Comparison of ENCODE assay signal across 10 mouse cellular contexts in genomic region chr7:19796254-19796653, GRCm38 (mm10). TPM values are rescaled to one million over a fixed set of nuclear protein-coding genes. Genes with fewer than 3 reads are reported as not detected.
DNase-seq lines count a peak whose midpoint lies in the region; ATAC-seq and TF ChIP-seq lines count a peak whose summit lies in the region.
"Had no signal": no experiment of that assay in that cellular context is flagged by ENCODE, and none has a peak within 500 bp of the region (broad histone marks: within the 10 kb centered on the region; RNA-seq: fewer than 3 reads in every experiment).

No protein-coding gene starts in this region.

- DNase-seq in heart, adult 18-20 months = no peak
- no peak for DNase-seq in midbrain, embryonic 11.5 days (ENCODE audit: low spot score, missing footprints)
- no peak for DNase-seq in midbrain, embryonic 14.5 days
- no peak for DNase-seq in kidney, postnatal 0 days (ENCODE audit: low spot score)
- no peak for DNase-seq in cerebellum, adult 2 months
- no peak for DNase-seq in forebrain, embryonic 14.5 days (ENCODE audit: low spot score)

- H3K9me3 ChIP-seq in heart, embryonic 12.5 days (replicated peaks) = no peaks in the 10 kb centered on the region
- no peaks in the 10 kb centered on the region for H3K9me3 ChIP-seq in midbrain, embryonic 11.5 days (ENCODE audit: control insufficient read depth, low read length)
- H3K9me3 ChIP-seq in midbrain, embryonic 14.5 days (ENCODE audit: control insufficient read depth, low read length) = no peaks in the 10 kb centered on the region
- no peaks in the 10 kb centered on the region for H3K9me3 ChIP-seq in kidney, postnatal 0 days (replicated peaks; ENCODE audit: low read length)
- H3K9me3 ChIP-seq in stomach, embryonic 15.5 days = no peaks in the 10 kb centered on the region
- no peaks in the 10 kb centered on the region for H3K9me3 ChIP-seq in forebrain, embryonic 14.5 days (replicated peaks; ENCODE audit: control insufficient read depth, low read length)

- H3K4me2 ChIP-seq in heart, embryonic 12.5 days = peak overlapping the region; percentile 45
- H3K4me2 ChIP-seq in midbrain, embryonic 11.5 days = no peak overlapping the region
- H3K4me2 ChIP-seq in midbrain, embryonic 14.5 days (ENCODE audit: low read length) = no peak overlapping the region
- peak overlapping the region; percentile 63 for H3K4me2 ChIP-seq in kidney, postnatal 0 days (ENCODE audit: low read length)
- H3K4me2 ChIP-seq in stomach, embryonic 15.5 days = peak overlapping the region; percentile 57
- no peak overlapping the region for H3K4me2 ChIP-seq in forebrain, embryonic 14.5 days (ENCODE audit: low read length)

- peak overlapping the region; percentile 14 for H3K4me3 ChIP-seq in heart, embryonic 12.5 days
- H3K4me3 ChIP-seq in midbrain, embryonic 11.5 days (ENCODE audit: low read depth, low read length) = no peak overlapping the region
- H3K4me3 ChIP-seq in midbrain, embryonic 14.5 days (replicated peaks; ENCODE audit: low read depth, low read length) = no peak overlapping the region
- H3K4me3 ChIP-seq in kidney, postnatal 0 days (replicated peaks; ENCODE audit: low read depth, low read length) = peak overlapping the region; percentile 38
- peak overlapping the region; percentile 48 for H3K4me3 ChIP-seq in stomach, embryonic 15.5 days (replicated peaks)
- H3K4me3 ChIP-seq in cerebellum, adult 2 months (replicated peaks; ENCODE audit: insufficient read depth, low read depth, low read length) = no peak overlapping the region
- no peak overlapping the region for H3K4me3 ChIP-seq in forebrain, embryonic 14.5 days (ENCODE audit: low read depth, low read length)

- TF ChIP-seq POLR2A in cerebellum, adult 2 months (IDR thresholded peaks at IDR 0.05; ENCODE audit: borderline replicate concordance, insufficient read depth, low read length) = no peak

- 0 out of 2 replicates have a peak overlapping the region, but pooled peaks have one; percentile 25 for H3K9ac ChIP-seq in heart, embryonic 12.5 days
- H3K9ac ChIP-seq in midbrain, embryonic 11.5 days (ENCODE audit: low read length) = 0 out of 2 replicates have a peak overlapping the region, but pooled peaks have one; percentile 5
- H3K9ac ChIP-seq in midbrain, embryonic 14.5 days (replicated peaks; ENCODE audit: low read length) = no peak overlapping the region
- H3K9ac ChIP-seq in kidney, postnatal 0 days (ENCODE audit: low read depth, low read length) = peak overlapping the region; percentile 62
- peak overlapping the region; percentile 60 for H3K9ac ChIP-seq in stomach, embryonic 15.5 days
- H3K9ac ChIP-seq in forebrain, embryonic 14.5 days (ENCODE audit: low read length) = no peak overlapping the region

- H3K27me3 ChIP-seq in heart, embryonic 12.5 days (replicated peaks) = peaks cover 34% of the 10 kb centered on the region
- H3K27me3 ChIP-seq in midbrain, embryonic 11.5 days (ENCODE audit: control insufficient read depth, insufficient read depth, low read length) = peaks cover 17% of the 10 kb centered on the region
- peaks cover 16% of the 10 kb centered on the region for H3K27me3 ChIP-seq in midbrain, embryonic 14.5 days (ENCODE audit: control insufficient read depth, insufficient read depth, low read length)
- peaks cover 8% of the 10 kb centered on the region for H3K27me3 ChIP-seq in kidney, postnatal 0 days (ENCODE audit: insufficient read depth, low read length)
- H3K27me3 ChIP-seq in stomach, embryonic 15.5 days (replicated peaks) = peaks cover 10% of the 10 kb centered on the region
- H3K27me3 ChIP-seq in cerebellum, adult 2 months (ENCODE audit: control insufficient read depth, insufficient read depth, low read length) = peaks cover 3% of the 10 kb centered on the region; the same call in 1 of the 2 replicates
- peaks cover 19% of the 10 kb centered on the region for H3K27me3 ChIP-seq in forebrain, embryonic 14.5 days (replicated peaks; ENCODE audit: control insufficient read depth, insufficient read depth, low read length)

- no peak overlapping the region for H3K27ac ChIP-seq in heart, embryonic 12.5 days (ENCODE audit: poor library complexity, severe bottlenecking)
- no peak overlapping the region for H3K27ac ChIP-seq in midbrain, embryonic 11.5 days (ENCODE audit: low read depth, low read length)
- H3K27ac ChIP-seq in midbrain, embryonic 14.5 days (replicated peaks; ENCODE audit: low read depth, low read length) = no peak overlapping the region
- peak overlapping the region; percentile 75 for H3K27ac ChIP-seq in kidney, postnatal 0 days
- H3K27ac ChIP-seq in stomach, embryonic 15.5 days = peak overlapping the region; percentile 82
- no peak overlapping the region for H3K27ac ChIP-seq in cerebellum, adult 2 months (ENCODE audit: insufficient read depth, low read length)
- H3K27ac ChIP-seq in forebrain, embryonic 14.5 days (ENCODE audit: low read depth, low read length) = no peak overlapping the region

- H3K36me3 ChIP-seq in heart, embryonic 12.5 days = no peaks in the 10 kb centered on the region
- H3K36me3 ChIP-seq in midbrain, embryonic 11.5 days (ENCODE audit: control insufficient read depth, insufficient read depth, low read length) = no peaks in the 10 kb centered on the region
- no peaks in the 10 kb centered on the region for H3K36me3 ChIP-seq in midbrain, embryonic 14.5 days (ENCODE audit: control insufficient read depth, insufficient read depth, low read length)
- H3K36me3 ChIP-seq in kidney, postnatal 0 days (ENCODE audit: insufficient read depth, low read length) = no peaks in the 10 kb centered on the region
- H3K36me3 ChIP-seq in stomach, embryonic 15.5 days = no peaks in the 10 kb centered on the region
- no peaks in the 10 kb centered on the region for H3K36me3 ChIP-seq in forebrain, embryonic 14.5 days (ENCODE audit: control insufficient read depth, insufficient read depth, low read length)

- TF ChIP-seq CTCF in kidney, postnatal 0 days (IDR thresholded peaks at IDR 0.05; ENCODE audit: low read depth) = no peak
- no peak for TF ChIP-seq CTCF in cerebellum, adult 2 months (IDR thresholded peaks at IDR 0.05; ENCODE audit: borderline replicate concordance, insufficient read depth, low read depth, low read length)

- peaks cover 8% of the 10 kb centered on the region for H3K4me1 ChIP-seq in heart, embryonic 12.5 days (replicated peaks)
- H3K4me1 ChIP-seq in midbrain, embryonic 11.5 days (ENCODE audit: control insufficient read depth, insufficient read depth, low read length) = no peaks in the 10 kb centered on the region
- H3K4me1 ChIP-seq in midbrain, embryonic 14.5 days (ENCODE audit: control insufficient read depth, insufficient read depth, low read length) = no peaks in the 10 kb centered on the region
- no peaks in the 10 kb centered on the region for H3K4me1 ChIP-seq in kidney, postnatal 0 days (replicated peaks; ENCODE audit: insufficient read depth, low read length)
- 0 out of 2 replicates have a peak, but pooled peaks cover 6% of the 10 kb centered on the region for H3K4me1 ChIP-seq in stomach, embryonic 15.5 days
- no peaks in the 10 kb centered on the region for H3K4me1 ChIP-seq in cerebellum, adult 2 months (ENCODE audit: control insufficient read depth, insufficient read depth, low read length)
- no peaks in the 10 kb centered on the region for H3K4me1 ChIP-seq in forebrain, embryonic 14.5 days (ENCODE audit: control insufficient read depth, insufficient read depth, low read length)

- no peak for ATAC-seq in heart, embryonic 12.5 days (ENCODE audit: insufficient number of reproducible peaks, low FRiP score)
- ATAC-seq in midbrain, embryonic 11.5 days (ENCODE audit: low FRiP score) = no peak
- ATAC-seq in midbrain, embryonic 14.5 days (ENCODE audit: low FRiP score, low TSS enrichment) = no peak
- ATAC-seq in kidney, postnatal 0 days (replicated peaks; ENCODE audit: low FRiP score, low read depth) = no peak
- ATAC-seq in stomach, embryonic 15.5 days (ENCODE audit: insufficient read depth, low FRiP score, low read depth) = no peak
- ATAC-seq in forebrain, embryonic 14.5 days = no peak

- 8% methylated on average over 18 of the region's 18 CpGs for whole genome bisulfite sequencing in heart, embryonic 12.5 days
- 15% methylated on average over 18 of the region's 18 CpGs for WGBS in midbrain, embryonic 11.5 days
- 15% methylated on average over 18 of the region's 18 CpGs for WGBS in midbrain, embryonic 14.5 days
- 14% methylated on average over 18 of the region's 18 CpGs for WGBS in kidney, postnatal 0 days
- WGBS in stomach, embryonic 15.5 days = 11% methylated on average over 18 of the region's 18 CpGs
- 20% methylated on average over 18 of the region's 18 CpGs for WGBS in cerebellum, adult 2 months
- 11% methylated on average over 18 of the region's 18 CpGs for WGBS in forebrain, embryonic 14.5 days

RNA-seq across cellular contexts. Expression of gene Cblc, which starts 0.4 kb away (rescaled TPM):
- 0.27 TPM in 1 of 2 replicates, not detected in the other for polyA plus RNA-seq in heart, embryonic 12.5 days (2016; fragmentation: Nextera tagmentation; extraction: Ambion mirVana)
- under 1 TPM; 0.35 to 0.75 TPM for total RNA-seq in heart, adult 18-20 months (2021)
- polyA plus RNA-seq in midbrain, embryonic 11.5 days (2014; fragmentation: Nextera tagmentation; extraction: Ambion mirVana) = not detected in 2 replicates
- not detected in 2 replicates for polyA plus RNA-seq in midbrain, embryonic 14.5 days (2014; fragmentation: Nextera tagmentation; extraction: Ambion mirVana)
- 14.6 and 16.9 TPM in 2 replicates for polyA plus RNA-seq in kidney, postnatal 0 days (2015; fragmentation: Nextera tagmentation; extraction: Ambion mirVana)
- 24.3 and 24.6 TPM in 2 replicates for polyA plus RNA-seq in stomach, embryonic 15.5 days (2015; fragmentation: Nextera tagmentation; extraction: Ambion mirVana)
- not detected in 2 replicates for polyA plus RNA-seq in cerebellum, adult 2 months (2012; rRNA removed)
- polyA plus RNA-seq in forebrain, embryonic 14.5 days (2014; fragmentation: Nextera tagmentation; extraction: Ambion mirVana) = not detected in 2 replicates
- total RNA-seq: layer of hippocampus, postnatal 25 days had no signal

RNA-seq across cellular contexts. Expression of gene Bcam, which starts 25.4 kb away (rescaled TPM):
- 232 and 245 TPM in 2 replicates for polyA plus RNA-seq in heart, embryonic 12.5 days (2016; fragmentation: Nextera tagmentation; extraction: Ambion mirVana)
- 100 to 1,000 TPM; 192 to 199 TPM for total RNA-seq in heart, adult 18-20 months (2021)
- polyA plus RNA-seq in midbrain, embryonic 11.5 days (2014; fragmentation: Nextera tagmentation; extraction: Ambion mirVana) = 11.7 and 13.2 TPM in 2 replicates
- polyA plus RNA-seq in midbrain, embryonic 14.5 days (2014; fragmentation: Nextera tagmentation; extraction: Ambion mirVana) = 4.5 and 7.8 TPM in 2 replicates
- polyA plus RNA-seq in kidney, postnatal 0 days (2015; fragmentation: Nextera tagmentation; extraction: Ambion mirVana) = 378 and 394 TPM in 2 replicates
- 129 and 151 TPM in 2 replicates for polyA plus RNA-seq in stomach, embryonic 15.5 days (2015; fragmentation: Nextera tagmentation; extraction: Ambion mirVana)
- polyA plus RNA-seq in cerebellum, adult 2 months (2012; rRNA removed) = 24.7 and 25.3 TPM in 2 replicates
- 5.8 and 7.6 TPM in 2 replicates for polyA plus RNA-seq in forebrain, embryonic 14.5 days (2014; fragmentation: Nextera tagmentation; extraction: Ambion mirVana)

RNA-seq across cellular contexts. Expression of gene Bcl3, which starts 26.3 kb away (rescaled TPM):
- 1.4 and 1.7 TPM in 2 replicates for polyA plus RNA-seq in heart, embryonic 12.5 days (2016; fragmentation: Nextera tagmentation; extraction: Ambion mirVana)
- total RNA-seq in heart, adult 18-20 months (2021) = 1 to 10 TPM; 2.9 to 3.7 TPM
- 0.47 and 0.67 TPM in 2 replicates for polyA plus RNA-seq in midbrain, embryonic 11.5 days (2014; fragmentation: Nextera tagmentation; extraction: Ambion mirVana)
- polyA plus RNA-seq in midbrain, embryonic 14.5 days (2014; fragmentation: Nextera tagmentation; extraction: Ambion mirVana) = 0.77 and 1.2 TPM in 2 replicates
- 3.5 and 3.8 TPM in 2 replicates for polyA plus RNA-seq in kidney, postnatal 0 days (2015; fragmentation: Nextera tagmentation; extraction: Ambion mirVana)
- polyA plus RNA-seq in stomach, embryonic 15.5 days (2015; fragmentation: Nextera tagmentation; extraction: Ambion mirVana) = 8.9 and 10.4 TPM in 2 replicates
- 0.80 and 0.84 TPM in 2 replicates for polyA plus RNA-seq in cerebellum, adult 2 months (2012; rRNA removed)
- 0.75 TPM in 1 of 2 replicates, not detected in the other for polyA plus RNA-seq in forebrain, embryonic 14.5 days (2014; fragmentation: Nextera tagmentation; extraction: Ambion mirVana)

RNA-seq across cellular contexts. Expression of gene Nectin2, which starts 46.0 kb away (rescaled TPM):
- 99.1 and 101 TPM in 2 replicates for polyA plus RNA-seq in heart, embryonic 12.5 days (2016; fragmentation: Nextera tagmentation; extraction: Ambion mirVana)
- 10 to 100 TPM; 28.5 to 30.0 TPM for total RNA-seq in heart, adult 18-20 months (2021)
- polyA plus RNA-seq in midbrain, embryonic 11.5 days (2014; fragmentation: Nextera tagmentation; extraction: Ambion mirVana) = 48.0 and 52.8 TPM in 2 replicates
- polyA plus RNA-seq in midbrain, embryonic 14.5 days (2014; fragmentation: Nextera tagmentation; extraction: Ambion mirVana) = 41.1 and 46.1 TPM in 2 replicates
- polyA plus RNA-seq in kidney, postnatal 0 days (2015; fragmentation: Nextera tagmentation; extraction: Ambion mirVana) = 112 and 114 TPM in 2 replicates
- 129 and 136 TPM in 2 replicates for polyA plus RNA-seq in stomach, embryonic 15.5 days (2015; fragmentation: Nextera tagmentation; extraction: Ambion mirVana)
- 8.9 and 9.3 TPM in 2 replicates for polyA plus RNA-seq in cerebellum, adult 2 months (2012; rRNA removed)
- polyA plus RNA-seq in forebrain, embryonic 14.5 days (2014; fragmentation: Nextera tagmentation; extraction: Ambion mirVana) = 33.0 and 39.7 TPM in 2 replicates

RNA-seq across cellular contexts. Expression of gene Gm19345, which starts 55.5 kb away (rescaled TPM):
- polyA plus RNA-seq in heart, embryonic 12.5 days (2016; fragmentation: Nextera tagmentation; extraction: Ambion mirVana) = not detected in 2 replicates
- not detected for total RNA-seq in heart, adult 18-20 months (2021)
- polyA plus RNA-seq in midbrain, embryonic 11.5 days (2014; fragmentation: Nextera tagmentation; extraction: Ambion mirVana) = 0.22 TPM in 1 of 2 replicates, not detected in the other
- 9.9 and 13.6 TPM in 2 replicates for polyA plus RNA-seq in midbrain, embryonic 14.5 days (2014; fragmentation: Nextera tagmentation; extraction: Ambion mirVana)
- polyA plus RNA-seq in kidney, postnatal 0 days (2015; fragmentation: Nextera tagmentation; extraction: Ambion mirVana) = not detected in 2 replicates
- 0.39 TPM in 1 of 2 replicates, not detected in the other for polyA plus RNA-seq in stomach, embryonic 15.5 days (2015; fragmentation: Nextera tagmentation; extraction: Ambion mirVana)
- 6.9 and 8.2 TPM in 2 replicates for polyA plus RNA-seq in cerebellum, adult 2 months (2012; rRNA removed)
- polyA plus RNA-seq in forebrain, embryonic 14.5 days (2014; fragmentation: Nextera tagmentation; extraction: Ambion mirVana) = 5.6 and 7.1 TPM in 2 replicates
- total RNA-seq: heart, postnatal 25 days had no signal

Comparison
In these comparisons a context has a peak if more than half of its experiments do, and no peak if none do; other contexts are left out.
1. H3K9ac ChIP-seq: peak in heart, embryonic 12.5 days (single experiment), midbrain, embryonic 11.5 days (single experiment), kidney, postnatal 0 days (single experiment) and stomach, embryonic 15.5 days (single experiment); none in midbrain, embryonic 14.5 days (single experiment) and forebrain, embryonic 14.5 days (single experiment).
2. H3K27ac ChIP-seq: peak in kidney, postnatal 0 days (single experiment) and stomach, embryonic 15.5 days (single experiment); none in heart, embryonic 12.5 days (single experiment), midbrain, embryonic 11.5 days (single experiment), midbrain, embryonic 14.5 days (single experiment), cerebellum, adult 2 months (single experiment) and forebrain, embryonic 14.5 days (single experiment).
3. H3K4me2 ChIP-seq: peak in heart, embryonic 12.5 days (single experiment), kidney, postnatal 0 days (single experiment) and stomach, embryonic 15.5 days (single experiment); none in midbrain, embryonic 11.5 days (single experiment), midbrain, embryonic 14.5 days (single experiment) and forebrain, embryonic 14.5 days (single experiment).
4. H3K4me3 ChIP-seq: peak in heart, embryonic 12.5 days (single experiment), kidney, postnatal 0 days (single experiment) and stomach, embryonic 15.5 days (single experiment); none in midbrain, embryonic 11.5 days (single experiment), midbrain, embryonic 14.5 days (single experiment), cerebellum, adult 2 months (single experiment) and forebrain, embryonic 14.5 days (single experiment).
5. RNA of gene Cblc, which starts 0.4 kb away (polyA plus RNA-seq): 24.3 to 24.6 TPM in stomach, embryonic 15.5 days and 14.6 to 16.9 TPM in kidney, postnatal 0 days; not detected in midbrain, embryonic 14.5 days, 0.27 TPM in heart, embryonic 12.5 days, not detected in cerebellum, adult 2 months, not detected in forebrain, embryonic 14.5 days and not detected in midbrain, embryonic 11.5 days; every median in the first group is over 10 times any median in the second.